Mouse (Mus musculus): ENCODE measurements around the gene Cabp4. TPM values are rescaled to one million over a fixed set of nuclear protein-coding genes. Genes with fewer than 3 reads are reported as not detected.

Cabp4 gene
- polyA plus RNA-seq, 1 experiment, result 0.51 TPM

DNA sequence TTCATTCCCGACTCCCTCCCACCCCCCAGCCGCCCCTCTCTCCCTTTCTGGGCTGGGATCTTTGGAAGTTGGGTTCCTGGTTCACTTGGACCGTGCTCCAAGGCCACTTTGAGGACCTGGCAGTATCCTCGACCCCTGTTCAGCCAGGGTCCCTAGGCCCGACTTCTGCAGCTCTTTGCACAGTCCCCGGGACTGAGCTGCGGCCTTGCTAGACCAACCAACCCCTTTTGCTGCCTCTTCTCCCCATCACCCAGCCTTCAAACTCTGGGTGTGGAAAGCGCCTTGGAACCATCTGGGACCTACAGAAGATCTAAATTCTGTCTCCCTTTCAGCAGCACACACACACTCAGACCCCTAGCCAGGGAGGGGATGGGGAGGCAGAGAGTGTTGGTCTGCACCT, 5.0 kb upstream of the Cabp4 start:
- Histone ChIP-seq H3K27me3 (replicated peaks) (no peaks in the 10 kb centered on the region), H3K9me3 (no peaks in the 10 kb centered on the region; the same call in 1 of the 2 replicates), H3K4me3 (replicated peaks) (peak overlapping the region; percentile 92), H3K36me3 (replicated peaks; ENCODE audit: low read length) (peaks cover 51% of the 10 kb centered on the region), H3K4me1 (peaks cover 87% of the 10 kb centered on the region)
- TF ChIP-seq FLI1 (IDR thresholded peaks at IDR 0.05; ENCODE audit: low read length), result no peak
- TF ChIP-seq GATA1 (IDR thresholded peaks at IDR 0.05; ENCODE audit: borderline replicate concordance, low read length), result no peak

DNA sequence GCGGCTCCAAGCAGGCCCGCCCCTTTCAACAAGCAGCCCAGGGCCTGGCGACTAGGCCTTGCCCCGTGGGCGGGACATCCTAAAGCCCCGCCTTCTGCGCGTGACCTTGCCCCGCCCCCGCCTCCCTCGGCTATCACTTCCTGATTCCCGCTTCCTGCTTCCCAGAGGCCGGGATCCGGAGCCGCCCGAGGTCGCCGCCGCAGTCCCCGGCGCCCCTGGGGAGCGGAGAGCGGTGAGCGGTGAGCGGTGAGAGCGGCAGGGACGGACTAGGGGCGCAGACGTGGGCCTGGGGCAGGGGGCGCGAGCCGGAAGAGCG, 4.6 kb upstream of the Cabp4 start, which contains the start of gene Coro1b:
Gene Coro1b (plus strand): TSS at position 129 of the 316 bp plus-strand sequence.
- Histone ChIP-seq H3K9me3 (no peaks in the 10 kb centered on the region; the same call in 1 of the 2 replicates), H3K4me1 (peaks cover 87% of the 10 kb centered on the region), H3K36me3 (replicated peaks; ENCODE audit: low read length) (peaks cover 47% of the 10 kb centered on the region), H3K27me3 (replicated peaks) (peaks cover under 1% of the 10 kb centered on the region), H3K4me3 (replicated peaks) (peak within 1 kb of the TSS; percentile 92)
- TF ChIP-seq FLI1 (IDR thresholded peaks at IDR 0.05; ENCODE audit: low read length), result no peak
- no peak for TF ChIP-seq GATA1 (IDR thresholded peaks at IDR 0.05; ENCODE audit: borderline replicate concordance, low read length)

DNA sequence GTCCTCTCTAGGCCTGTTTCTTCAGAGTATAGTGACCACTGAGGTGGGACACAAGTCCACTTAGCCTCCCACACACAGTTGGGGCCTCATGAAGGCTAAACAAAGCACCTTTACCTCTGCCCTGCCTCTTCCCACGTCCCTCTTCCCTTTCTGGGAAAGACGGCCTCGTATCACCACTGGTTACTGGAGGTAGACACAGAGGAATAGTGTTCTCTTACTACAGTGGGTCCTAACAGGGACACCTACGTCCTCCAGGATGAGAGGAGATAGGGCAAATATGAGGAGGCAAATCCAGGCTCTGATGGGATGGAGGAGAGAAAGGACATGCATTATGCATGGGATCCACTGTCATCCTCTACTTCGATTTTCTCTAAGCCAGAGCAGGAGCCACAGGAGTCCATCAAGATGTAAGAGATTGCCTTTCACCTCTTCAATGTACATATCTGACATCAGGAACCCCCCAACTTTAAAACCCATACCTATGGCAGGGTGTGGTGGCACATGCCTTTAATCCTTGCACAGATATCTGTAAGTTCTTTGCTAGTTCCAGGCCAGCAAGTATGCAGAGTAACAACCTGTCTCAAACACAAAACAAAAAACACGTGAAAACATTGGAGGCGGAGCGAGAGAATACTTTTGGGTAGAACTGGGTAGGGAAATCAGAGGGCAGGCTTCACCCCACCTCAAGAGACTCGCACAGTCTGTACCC, 4.1 kb upstream of the Cabp4 start:
- peak overlapping the region; percentile 92 for H3K4me3 ChIP-seq (replicated peaks)
- peaks cover 85% of the 10 kb centered on the region for H3K4me1 ChIP-seq
- no peak for TF ChIP-seq FLI1 (IDR thresholded peaks at IDR 0.05; ENCODE audit: low read length)
- TF ChIP-seq GATA1 (IDR thresholded peaks at IDR 0.05; ENCODE audit: borderline replicate concordance, low read length), result no peak
- H3K27me3 ChIP-seq (replicated peaks), result peaks cover 6% of the 10 kb centered on the region
- H3K9me3 ChIP-seq, result no peaks in the 10 kb centered on the region; the same call in 1 of the 2 replicates
- H3K36me3 ChIP-seq (replicated peaks; ENCODE audit: low read length), result peaks cover 42% of the 10 kb centered on the region

DNA sequence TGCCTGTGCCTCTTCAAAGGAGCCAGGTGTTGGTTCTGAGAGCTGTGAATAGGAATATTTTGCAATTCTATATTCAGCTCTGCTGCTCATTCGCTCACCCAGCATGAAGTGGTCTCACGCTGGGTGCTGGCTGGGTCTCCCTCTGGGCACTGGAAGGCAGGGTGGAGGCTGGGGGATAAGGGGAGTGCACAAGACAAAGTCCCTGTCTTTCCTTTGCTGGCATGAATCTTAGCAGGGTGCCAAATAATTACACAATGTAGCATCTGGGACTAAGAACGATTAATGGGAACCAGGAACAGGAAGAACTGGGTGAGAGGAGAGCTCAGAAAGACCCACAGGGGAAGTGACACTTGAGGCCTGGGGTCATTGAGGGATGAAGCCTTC, 3.2 kb upstream of the Cabp4 start:
- H3K4me1 ChIP-seq, result peaks cover 84% of the 10 kb centered on the region
- H3K36me3 ChIP-seq (replicated peaks; ENCODE audit: low read length), result peaks cover 33% of the 10 kb centered on the region
- TF ChIP-seq GATA1 (IDR thresholded peaks at IDR 0.05; ENCODE audit: borderline replicate concordance, low read length), result no peak
- no peak for TF ChIP-seq FLI1 (IDR thresholded peaks at IDR 0.05; ENCODE audit: low read length)
- no peak overlapping the region for H3K4me3 ChIP-seq (replicated peaks)
- peaks cover 13% of the 10 kb centered on the region for H3K27me3 ChIP-seq (replicated peaks)
- no peaks in the 10 kb centered on the region; the same call in 1 of the 2 replicates for H3K9me3 ChIP-seq

DNA sequence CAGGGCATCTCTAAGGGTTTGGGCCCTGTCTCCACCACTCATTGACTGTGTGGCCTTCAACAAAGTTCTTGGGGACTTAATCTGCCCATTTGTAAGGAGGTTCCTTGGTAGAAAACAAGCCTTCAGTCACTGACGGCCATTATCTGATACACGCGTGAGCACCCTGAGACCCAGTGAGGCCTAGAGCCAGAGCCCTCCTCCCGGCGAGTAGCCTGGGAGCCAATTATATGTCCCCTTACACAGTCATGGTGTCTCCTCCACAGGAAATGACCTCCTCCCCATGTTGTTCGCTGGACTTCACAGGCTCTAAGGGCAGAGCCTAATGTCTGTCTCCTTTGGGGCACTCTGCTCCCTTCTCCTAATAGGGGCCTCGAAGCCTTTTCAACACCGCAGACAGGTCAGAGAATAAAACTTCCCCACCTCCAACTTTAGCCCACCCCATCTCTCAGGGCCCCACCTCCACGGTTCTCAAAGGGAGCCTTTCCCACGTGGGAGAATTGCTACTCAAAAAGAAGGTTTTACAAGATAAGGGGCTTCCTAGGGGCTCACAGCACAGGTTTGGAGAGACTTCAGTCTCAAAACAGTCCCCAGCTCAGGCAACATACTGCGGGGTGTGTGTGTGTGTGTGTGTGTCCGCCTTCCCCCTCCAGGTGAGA, 2.7 kb upstream of the Cabp4 start:
- Histone ChIP-seq H3K4me3 (replicated peaks) (no peak overlapping the region), H3K27me3 (replicated peaks) (peaks cover 15% of the 10 kb centered on the region), H3K36me3 (replicated peaks; ENCODE audit: low read length) (peaks cover 28% of the 10 kb centered on the region), H3K4me1 (peaks cover 79% of the 10 kb centered on the region), H3K9me3 (no peaks in the 10 kb centered on the region; the same call in 1 of the 2 replicates)
- no peak for TF ChIP-seq GATA1 (IDR thresholded peaks at IDR 0.05; ENCODE audit: borderline replicate concordance, low read length)
- TF ChIP-seq FLI1 (IDR thresholded peaks at IDR 0.05; ENCODE audit: low read length), result no peak

DNA sequence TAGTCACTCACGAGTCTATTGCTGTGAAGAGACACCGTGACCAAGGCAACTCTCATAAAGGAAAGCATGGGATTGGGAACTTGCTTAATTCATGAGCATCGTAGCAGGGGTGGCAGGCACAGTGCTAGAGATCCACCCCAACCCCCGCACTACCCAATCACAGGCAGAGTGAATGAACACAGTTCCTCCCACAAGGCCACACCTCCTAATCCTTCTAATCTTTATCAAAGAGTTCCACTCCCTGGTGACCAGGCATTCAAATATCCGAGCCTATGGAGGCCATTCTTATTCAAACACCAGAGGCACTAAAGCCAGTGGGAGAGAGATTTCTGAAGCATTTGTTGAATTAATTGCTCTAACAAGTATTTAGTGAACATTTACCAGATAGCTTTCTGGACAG, 2.1 kb upstream of the Cabp4 start:
- no peak for TF ChIP-seq GATA1 (IDR thresholded peaks at IDR 0.05; ENCODE audit: borderline replicate concordance, low read length)
- TF ChIP-seq FLI1 (IDR thresholded peaks at IDR 0.05; ENCODE audit: low read length), result no peak
- Histone ChIP-seq H3K27me3 (replicated peaks) (peaks cover 20% of the 10 kb centered on the region), H3K4me3 (replicated peaks) (no peak overlapping the region), H3K9me3 (no peaks in the 10 kb centered on the region; the same call in 1 of the 2 replicates), H3K36me3 (replicated peaks; ENCODE audit: low read length) (peaks cover 22% of the 10 kb centered on the region), H3K4me1 (peaks cover 73% of the 10 kb centered on the region)

DNA sequence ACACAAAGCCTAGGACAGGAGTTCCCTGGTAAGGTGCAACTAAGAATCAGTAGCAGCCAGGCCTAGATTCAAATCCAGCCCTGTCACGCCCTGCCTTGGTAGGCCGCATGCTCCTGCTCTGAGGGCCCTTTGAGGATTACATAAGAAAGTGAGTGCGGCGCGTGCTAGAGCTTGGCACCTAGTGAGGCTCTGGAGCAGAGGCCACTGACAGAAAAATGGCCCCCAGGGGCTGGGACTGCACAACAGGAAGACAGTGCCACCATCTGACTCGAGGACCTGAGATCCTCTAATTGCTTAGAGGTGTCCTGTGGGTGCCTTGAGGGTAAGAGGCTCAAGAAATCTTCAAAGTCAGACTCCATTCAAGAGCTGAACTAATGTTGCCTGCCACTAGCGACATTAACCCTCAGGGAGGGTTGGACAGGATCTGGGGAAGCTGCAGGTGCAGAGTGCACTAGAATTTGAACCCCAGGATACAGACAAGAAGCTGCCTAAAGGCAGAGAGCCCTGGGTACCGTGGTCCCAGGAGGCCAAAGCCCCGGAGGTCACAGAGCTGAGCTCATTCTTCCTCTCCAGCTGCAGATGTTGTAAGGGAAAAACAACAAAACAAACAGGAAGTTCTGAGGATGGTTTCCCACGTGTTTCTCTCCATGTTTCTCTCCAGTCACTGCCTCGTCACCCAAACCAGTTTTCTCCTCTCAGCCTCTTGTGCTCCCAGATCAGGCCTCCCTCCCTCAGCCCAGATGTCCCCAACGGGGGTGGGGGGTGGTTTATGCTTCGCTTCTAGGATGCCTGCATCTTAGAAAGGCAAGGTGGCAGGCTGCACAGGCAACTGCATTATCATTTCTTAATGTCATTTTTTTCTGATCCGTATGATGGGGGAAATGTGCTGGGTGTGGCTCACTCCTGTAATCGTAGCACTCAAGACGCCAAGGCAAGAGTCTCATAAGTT, 991 bp upstream of the Cabp4 start:
- H3K36me3 ChIP-seq (replicated peaks; ENCODE audit: low read length), result peaks cover 11% of the 10 kb centered on the region
- H3K4me3 ChIP-seq (replicated peaks), result no peak overlapping the region
- no peak for TF ChIP-seq GATA1 (IDR thresholded peaks at IDR 0.05; ENCODE audit: borderline replicate concordance, low read length)
- TF ChIP-seq FLI1 (IDR thresholded peaks at IDR 0.05; ENCODE audit: low read length), result no peak
- peaks cover 30% of the 10 kb centered on the region for H3K27me3 ChIP-seq (replicated peaks)
- H3K9me3 ChIP-seq, result no peaks in the 10 kb centered on the region; the same call in 1 of the 2 replicates
- peaks cover 69% of the 10 kb centered on the region for H3K4me1 ChIP-seq

DNA sequence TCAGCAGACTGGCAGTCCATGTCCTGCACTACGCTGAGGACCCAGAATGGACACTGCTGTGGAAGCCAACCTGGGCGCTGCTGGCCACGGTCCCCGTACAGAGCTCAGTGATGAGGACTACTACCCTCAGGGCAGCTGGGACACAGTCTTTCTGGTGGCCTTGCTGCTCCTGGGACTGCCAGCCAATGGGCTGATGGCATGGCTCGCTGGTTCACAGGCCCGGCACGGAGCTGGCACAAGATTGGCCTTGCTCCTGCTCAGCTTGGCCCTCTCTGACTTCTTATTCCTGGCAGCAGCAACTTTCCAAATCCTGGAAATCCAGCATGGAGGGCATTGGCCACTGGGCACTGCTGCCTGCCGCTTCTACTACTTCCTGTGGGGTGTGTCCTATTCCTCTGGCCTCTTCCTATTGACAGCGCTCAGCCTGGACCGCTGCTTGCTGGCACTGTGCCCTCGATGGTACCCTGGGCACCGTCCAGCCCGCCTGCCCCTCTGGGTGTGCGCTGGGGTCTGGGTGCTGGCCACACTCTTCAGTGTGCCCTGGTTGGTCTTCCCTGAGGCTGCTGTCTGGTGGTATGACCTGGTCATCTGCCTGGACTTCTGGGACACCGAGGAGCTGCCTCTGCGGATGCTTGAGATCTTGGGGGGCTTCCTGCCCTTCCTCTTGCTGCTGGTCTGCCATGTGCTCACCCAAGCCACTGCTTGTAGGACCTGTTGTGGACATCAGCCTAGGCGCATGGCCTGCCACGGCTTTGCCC, 1.2 kb downstream of the Cabp4 start:
- H3K9me3 ChIP-seq, result no peaks in the 10 kb centered on the region; the same call in 1 of the 2 replicates
- TF ChIP-seq FLI1 (IDR thresholded peaks at IDR 0.05; ENCODE audit: low read length) (no peak), GATA1 (IDR thresholded peaks at IDR 0.05; ENCODE audit: borderline replicate concordance, low read length) (no peak)
- H3K36me3 ChIP-seq (replicated peaks; ENCODE audit: low read length), result peaks cover 2% of the 10 kb centered on the region
- H3K4me1 ChIP-seq, result peaks cover 69% of the 10 kb centered on the region
- no peak overlapping the region for H3K4me3 ChIP-seq (replicated peaks)
- H3K27me3 ChIP-seq (replicated peaks), result peaks cover 40% of the 10 kb centered on the region

DNA sequence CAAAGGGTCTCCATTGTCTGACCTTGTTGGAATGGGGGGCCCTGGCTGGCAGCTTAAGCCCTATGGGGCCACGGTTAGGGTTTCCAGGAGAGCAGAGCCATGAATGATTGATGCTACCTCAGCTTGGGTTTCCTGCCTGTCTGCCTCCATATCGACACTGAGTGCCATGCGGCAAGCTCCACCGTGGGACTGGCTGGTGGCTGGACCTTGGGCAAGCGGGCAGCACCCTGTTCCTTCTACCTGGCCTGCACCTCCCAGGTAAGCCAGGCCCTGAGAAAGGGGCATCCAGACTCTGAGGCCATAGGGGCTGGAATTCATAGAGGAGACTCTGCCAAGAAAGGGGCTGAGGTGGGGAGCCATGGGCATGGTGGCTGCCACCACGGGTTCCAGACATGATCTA, 3.7 kb downstream of the Cabp4 start:
- Histone ChIP-seq H3K4me3 (replicated peaks) (no peak overlapping the region), H3K36me3 (replicated peaks; ENCODE audit: low read length) (no peaks in the 10 kb centered on the region), H3K27me3 (replicated peaks) (peaks cover 42% of the 10 kb centered on the region), H3K9me3 (no peaks in the 10 kb centered on the region), H3K4me1 (peaks cover 65% of the 10 kb centered on the region)
- TF ChIP-seq GATA1 (IDR thresholded peaks at IDR 0.05; ENCODE audit: borderline replicate concordance, low read length), result no peak
- no peak for TF ChIP-seq FLI1 (IDR thresholded peaks at IDR 0.05; ENCODE audit: low read length)
